Mouse (Mus musculus): ENCODE data around the gene Olfr458. TPM values are rescaled to one million over a fixed set of nuclear protein-coding genes. Genes with fewer than 3 reads are reported as not detected.

Gene Olfr458
- total RNA-seq, 2 experiments from 2014 or later: not detected

Other genes with a start within 250 kb of the Olfr458 start
- not detected for gene Tas2r144, start 249.9 kb downstream of the Olfr458 start, total RNA-seq (2021)
- gene Gstk1, start 219.3 kb downstream of the Olfr458 start, total RNA-seq (2021): 10 to 100 TPM in 1 of 2 experiments, 1 to 10 TPM in 1; 9.2 to 10.4 TPM
- not detected for gene Tmem139, start 203.2 kb downstream of the Olfr458 start, total RNA-seq (2021)
- 10 to 100 TPM; 21.7 to 26.6 TPM for gene Casp2, start 200.2 kb downstream of the Olfr458 start, total RNA-seq (2021)
- gene Clcn1, start 178.5 kb downstream of the Olfr458 start, total RNA-seq (2021): 1 to 10 TPM; 3.5 to 3.7 TPM
- 100 to 1,000 TPM; 118 to 121 TPM for gene Fam131b, start 140.6 kb downstream of the Olfr458 start, total RNA-seq (2021)
- 10 to 100 TPM; 51.4 to 53.4 TPM for gene Zyx, start 115.6 kb downstream of the Olfr458 start, total RNA-seq (2021)
- under 1 TPM; 0.21 to 0.27 TPM for gene Epha1, start 91.9 kb downstream of the Olfr458 start, total RNA-seq (2021)
- gene Tas2r143, start 65.0 kb downstream of the Olfr458 start, total RNA-seq (2021): not detected
- not detected for gene Tas2r135, start 59.8 kb downstream of the Olfr458 start, total RNA-seq (2021)
- under 1 TPM in 1 of 2 experiments, not detected in 1; 0.37 TPM for gene Tas2r126, start 30.7 kb downstream of the Olfr458 start, total RNA-seq (2021)
- gene Olfr457, start 11.1 kb upstream of the Olfr458 start, total RNA-seq (2021): not detected
- not detected for gene Olfr456, start 22.0 kb upstream of the Olfr458 start, total RNA-seq (2021)
- not detected for gene Olfr455, start 82.4 kb upstream of the Olfr458 start, total RNA-seq (2021)
- not detected for gene Tcaf3, start 132.5 kb upstream of the Olfr458 start, total RNA-seq (2021)
- under 1 TPM; 0.46 to 0.83 TPM for gene Tcaf2, start 180.1 kb upstream of the Olfr458 start, total RNA-seq (2021)
- 100 to 1,000 TPM; 235 to 236 TPM for gene Tcaf1, start 244.9 kb upstream of the Olfr458 start, total RNA-seq (2021)

All from left cerebral cortex, postnatal 25 days (tissue).